Mouse (Mus musculus): ENCODE data around the gene Scrn1. TPM values are rescaled to one million over a fixed set of nuclear protein-coding genes. Genes with fewer than 3 reads are reported as not detected.

Gene Scrn1
- total RNA-seq, 2 experiments from 2014 or later, result 94.4 to 96.4 TPM

GRCm38 (mm10) chr6:54528666-54529065 is 37.6 kb downstream of the Scrn1 start:
- DNase-seq, result no peak

- DNase-seq, result no peak
Observed at GRCm38 (mm10) chr6:54518758-54519157, 47.5 kb downstream of the Scrn1 start.

GRCm38 (mm10) chr6:54516512-54517134 is 49.7 kb downstream of the Scrn1 start:
- no peak for DNase-seq

- no peak for DNase-seq
Observed at GRCm38 (mm10) chr6:54512256-54512655, 54.0 kb downstream of the Scrn1 start.

GRCm38 (mm10) chr6:54509264-54509663 is 57.0 kb downstream of the Scrn1 start:
- no peak for DNase-seq

GRCm38 (mm10) chr6:54508256-54508793 is 58.0 kb downstream of the Scrn1 start:
- no peak for DNase-seq

- no peak for DNase-seq
Observed at GRCm38 (mm10) chr6:54507808-54508207, 58.5 kb downstream of the Scrn1 start.

GRCm38 (mm10) chr6:54507002-54507401 is 59.3 kb downstream of the Scrn1 start:
- DNase-seq, result no peak

GRCm38 (mm10) chr6:54506318-54506717 is 60.0 kb downstream of the Scrn1 start:
- no peak for DNase-seq

- DNase-seq, result no peak
Observed at GRCm38 (mm10) chr6:54502661-54503115, 63.6 kb downstream of the Scrn1 start.

- DNase-seq, result no peak
Observed at GRCm38 (mm10) chr6:54496214-54496613, 70.1 kb downstream of the Scrn1 start.

GRCm38 (mm10) chr6:54494612-54495398 is 71.5 kb downstream of the Scrn1 start:
- no peak for DNase-seq

- no peak for DNase-seq
Observed at GRCm38 (mm10) chr6:54494097-54494496, 72.2 kb downstream of the Scrn1 start.

- DNase-seq, result no peak
Observed at GRCm38 (mm10) chr6:54491074-54491473, 75.2 kb downstream of the Scrn1 start.

GRCm38 (mm10) chr6:54485973-54486569 is 80.2 kb downstream of the Scrn1 start:
- DNase-seq, result no peak

GRCm38 (mm10) chr6:54485435-54485901 is 80.8 kb downstream of the Scrn1 start:
- no peak for DNase-seq

GRCm38 (mm10) chr6:54485000-54485399 is 81.3 kb downstream of the Scrn1 start:
- no peak for DNase-seq

- no peak for DNase-seq
Observed at GRCm38 (mm10) chr6:54481390-54482112, 84.7 kb downstream of the Scrn1 start.

GRCm38 (mm10) chr6:54478646-54479324 is 87.5 kb downstream of the Scrn1 start:
- DNase-seq, result no peak

GRCm38 (mm10) chr6:54475926-54476667 is 90.2 kb downstream of the Scrn1 start:
- peak; percentile 73 to 80 for DNase-seq

Data from layer of hippocampus, postnatal 36 days (tissue).